In the genomic region with DNA sequence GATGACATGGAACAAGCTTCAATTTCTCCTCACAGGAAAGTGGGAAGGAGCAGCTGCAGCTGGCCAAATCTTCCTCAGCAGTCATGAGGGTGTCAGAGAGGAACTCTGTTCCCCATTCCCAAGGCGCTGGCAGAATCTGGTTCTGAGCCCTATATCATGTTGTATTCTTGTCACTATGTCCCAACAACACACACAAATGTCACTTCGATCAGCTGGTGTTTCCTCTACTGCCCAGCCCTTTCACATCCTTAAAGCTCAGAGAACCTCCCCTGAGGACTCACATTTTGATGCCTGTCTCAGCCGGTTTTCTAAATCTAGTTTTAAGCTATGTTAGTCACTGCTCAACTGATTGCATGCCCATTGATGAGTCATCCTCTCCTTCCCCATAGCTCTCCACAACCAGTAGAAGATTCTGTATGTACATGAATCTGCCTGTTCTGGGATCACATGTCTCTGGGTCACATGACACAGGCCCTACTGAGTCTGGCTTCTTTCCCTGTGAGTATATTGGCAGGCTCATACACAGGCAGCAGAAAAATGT, we compare ENCODE assay signal across 13 mouse cellular contexts. TPM values are rescaled to one million over a fixed set of nuclear protein-coding genes. Genes with fewer than 3 reads are reported as not detected.
DNase-seq lines count a peak whose midpoint lies in the region; ATAC-seq and TF ChIP-seq lines count a peak whose summit lies in the region.
"Had no signal": no experiment of that assay in that cellular context is flagged by ENCODE, and none has a peak within 500 bp of the region (broad histone marks: within the 10 kb centered on the region; RNA-seq: fewer than 3 reads in every experiment).

No protein-coding gene starts in this region.

- TF ChIP-seq CTCF in heart, postnatal 0 days (IDR thresholded peaks at IDR 0.05; ENCODE audit: low read depth): no peak

- DNase-seq in heart, postnatal 0 days (ENCODE audit: low spot score): peak; percentile 9
- no peak for DNase-seq in heart, adult 8-10 months (ENCODE audit: low spot score)
- DNase-seq in 416B (ENCODE audit: low read depth): peak; percentile 69
- DNase-seq in lung, postnatal 10 days: peak; percentile 64
- DNase-seq in thymus, postnatal 10 days (ENCODE audit: low spot score in 2 of 2): no peak
- DNase-seq in layer of hippocampus, adult 11-12 months (ENCODE audit: low spot score): no peak
- no peak for DNase-seq in cerebellum, adult 8-10 months
- DNase-seq: kidney, postnatal 4 days had no signal

- TF ChIP-seq EP300 in heart, postnatal 0 days (IDR thresholded peaks at IDR 0.05; ENCODE audit: low read depth): no peak

- H3K9me3 ChIP-seq in heart, postnatal 0 days (replicated peaks; ENCODE audit: control insufficient read depth, low read length): no peaks in the 10 kb centered on the region
- H3K9me3 ChIP-seq: embryonic facial prominence, embryonic 13.5 days; heart, embryonic 15.5 days had no signal

- H3K4me2 ChIP-seq in heart, postnatal 0 days (ENCODE audit: low read depth, low read length): no peak overlapping the region
- H3K4me2 ChIP-seq: embryonic facial prominence, embryonic 13.5 days; heart, embryonic 15.5 days had no signal

- peaks cover 11% of the 10 kb centered on the region; the same call in 1 of the 2 replicates for H3K27me3 ChIP-seq in heart, postnatal 0 days (ENCODE audit: control insufficient read depth, insufficient read depth, low read length)
- H3K27me3 ChIP-seq: embryonic facial prominence, embryonic 13.5 days had no signal

- H3K4me3 ChIP-seq in heart, postnatal 0 days (ENCODE audit: low read depth, low read length): no peak overlapping the region
- H3K4me3 ChIP-seq: embryonic facial prominence, embryonic 13.5 days; heart, embryonic 15.5 days had no signal

- no peaks in the 10 kb centered on the region for H3K36me3 ChIP-seq in heart, postnatal 0 days (replicated peaks; ENCODE audit: control insufficient read depth, insufficient read depth, low read length)
- H3K36me3 ChIP-seq: embryonic facial prominence, embryonic 13.5 days; heart, embryonic 15.5 days had no signal

- WGBS in heart, postnatal 0 days: 58% methylated on average over 3 of the region's 3 CpGs

- no peak overlapping the region for H3K27ac ChIP-seq in heart, postnatal 0 days (ENCODE audit: low read depth)
- H3K27ac ChIP-seq: embryonic facial prominence, embryonic 13.5 days; heart, embryonic 15.5 days had no signal

- peak; percentile 79 for ATAC-seq in heart, postnatal 0 days (ENCODE audit: insufficient read depth, low read depth)
- ATAC-seq in common myeloid progenitor, adult 5-6 weeks (replicated peaks; ENCODE audit: low read depth, poor library complexity, severe bottlenecking): peak; percentile 59

- H3K4me1 ChIP-seq in heart, postnatal 0 days (ENCODE audit: control insufficient read depth, insufficient read depth): no peaks in the 10 kb centered on the region
- H3K4me1 ChIP-seq: embryonic facial prominence, embryonic 13.5 days; heart, embryonic 15.5 days had no signal

- H3K9ac ChIP-seq in heart, postnatal 0 days (replicated peaks; ENCODE audit: low read depth, low read length): no peak overlapping the region
- H3K9ac ChIP-seq: embryonic facial prominence, embryonic 13.5 days; heart, embryonic 15.5 days had no signal

RNA-seq across cellular contexts. Expression of a gene that starts 28.2 kb away (rescaled TPM):
- total RNA-seq in heart, postnatal 0 days (2014; rRNA removed; ENCODE audit: low replicate concordance): not detected in 2 replicates
- 0.12 and 0.16 TPM in 2 replicates for polyA plus RNA-seq in heart, postnatal 0 days (2015; fragmentation: Nextera tagmentation; extraction: Ambion mirVana)
- total RNA-seq in heart, adult 8-10 months (2022): not detected
- total RNA-seq in common myeloid progenitor, adult 5-6 weeks (2017): 0.63 and 0.73 TPM in 2 replicates
- total RNA-seq: ES-E14 had no signal
- polyA plus RNA-seq: embryonic facial prominence, embryonic 13.5 days; neural tube, embryonic 11.5 days had no signal

RNA-seq across cellular contexts. Expression of a gene that starts 32.4 kb away (rescaled TPM):
- 0.84 TPM in 1 of 2 replicates, not detected in the other for total RNA-seq in heart, postnatal 0 days (2014; rRNA removed; ENCODE audit: low replicate concordance)
- 0.07 and 0.11 TPM in 2 replicates for polyA plus RNA-seq in heart, postnatal 0 days (2015; fragmentation: Nextera tagmentation; extraction: Ambion mirVana)
- total RNA-seq in heart, adult 8-10 months (2022): under 1 TPM; 0.41 to 0.63 (median 0.58) TPM
- total RNA-seq in common myeloid progenitor, adult 5-6 weeks (2017): not detected in 2 replicates
- total RNA-seq: ES-E14 had no signal
- polyA plus RNA-seq: embryonic facial prominence, embryonic 13.5 days; heart, embryonic 15.5 days; neural tube, embryonic 11.5 days had no signal

RNA-seq across cellular contexts. Expression of a gene that starts 49.9 kb away (rescaled TPM):
- 6.9 and 12.6 TPM in 2 replicates for total RNA-seq in heart, postnatal 0 days (2014; rRNA removed; ENCODE audit: low replicate concordance)
- 3.3 and 3.4 TPM in 2 replicates for polyA plus RNA-seq in heart, postnatal 0 days (2015; fragmentation: Nextera tagmentation; extraction: Ambion mirVana)
- 1 to 10 TPM in 3 of 4 experiments, under 1 TPM in 1; 0.84 to 2.1 (median 1.8) TPM for total RNA-seq in heart, adult 8-10 months (2022)
- 59.1 and 74.1 TPM in 2 replicates for total RNA-seq in common myeloid progenitor, adult 5-6 weeks (2017)

RNA-seq across cellular contexts. Expression of a gene that starts 58.3 kb away (rescaled TPM):
- total RNA-seq in heart, postnatal 0 days (2014; rRNA removed; ENCODE audit: low replicate concordance): not detected in 2 replicates
- polyA plus RNA-seq in heart, postnatal 0 days (2015; fragmentation: Nextera tagmentation; extraction: Ambion mirVana): not detected in 2 replicates
- not detected for total RNA-seq in heart, adult 8-10 months (2022)
- total RNA-seq in common myeloid progenitor, adult 5-6 weeks (2017): 0.10 and 0.27 TPM in 2 replicates
- total RNA-seq: ES-E14 had no signal
- polyA plus RNA-seq: embryonic facial prominence, embryonic 13.5 days; neural tube, embryonic 11.5 days had no signal

Comparison
In these comparisons a context has a peak if more than half of its experiments do, and no peak if none do; other contexts are left out.
1. DNase-seq: peak in heart, postnatal 0 days (single experiment), 416B (single experiment) and lung, postnatal 10 days (single experiment); none in heart, adult 8-10 months (single experiment), thymus, postnatal 10 days (0 of 2), layer of hippocampus, adult 11-12 months (single experiment) and cerebellum, adult 8-10 months (single experiment).